Mouse (Mus musculus) limb, embryonic 12.5 days (tissue): Measurements from ENCODE around the gene Nlrp1b. TPM values are rescaled to one million over a fixed set of nuclear protein-coding genes. Genes with fewer than 3 reads are reported as not detected.

Source experiments
- ATAC-seq: fragments of 200-750 bp; cut with Nextera tagmentation; 2 replicates; pipeline ENCODE4 v1.8.0; 2017; ENCODE audit warnings: low read depth, moderate TSS enrichment; ENCODE audit not compliant: insufficient number of reproducible peaks, insufficient read depth, low FRiP score, low TSS enrichment
- H3K27ac ChIP-seq: fragments of 300-500 bp; sonication (generic); 2 replicates; pipeline ENCODE4 v1.5.1; 2016; ENCODE audit warnings: mild to moderate bottlenecking, moderate library complexity
- H3K27me3 ChIP-seq: fragments of 300-500 bp; sonication (generic); 2 replicates; pipeline ENCODE4 v1.6.1; 2016; ENCODE audit warnings: mild to moderate bottlenecking, moderate library complexity
- H3K36me3 ChIP-seq: fragments of 300-500 bp; sonication (generic); 2 replicates; pipeline ENCODE4 v1.6.1; 2016; ENCODE audit warnings: mild to moderate bottlenecking, moderate library complexity
- H3K4me1 ChIP-seq: fragments of 300-500 bp; sonication (generic); replicated peaks from 2 replicates; pipeline ENCODE4 v1.6.1; 2016
- H3K4me2 ChIP-seq: fragments of 300-500 bp; sonication (generic); 2 replicates; pipeline ENCODE4 v1.6.1; 2016; ENCODE audit warnings: mild to moderate bottlenecking, moderate library complexity
- H3K4me3 ChIP-seq: fragments of 300-500 bp; sonication (generic); replicated peaks from 2 replicates; pipeline ENCODE4 v1.5.1; 2016; ENCODE audit warnings: mild to moderate bottlenecking
- H3K9ac ChIP-seq: fragments of 300-500 bp; sonication (generic); replicated peaks from 2 replicates; pipeline ENCODE4 v1.6.1; 2016; ENCODE audit warnings: mild to moderate bottlenecking, moderate library complexity
- H3K9me3 ChIP-seq: fragments of 300-500 bp; sonication (generic); 2 replicates; pipeline ENCODE4 v1.6.1; 2016; ENCODE audit warnings: mild to moderate bottlenecking, moderate library complexity
- WGBS: fragments of 180-500 bp; shearing (Covaris S2); methylation state at CpG from one replicate; pipeline ENCODE4 v1.1.7; 2016; 5-methylcytosine and 5-hydroxymethylcytosine counted together
- polyA plus RNA-seq: library from polyadenylated mRNA; unstranded; fragments of >200 nt; fragmentation: Nextera tagmentation; extraction: Ambion mirVana; gene quantifications from 2 replicates; pipeline ENCODE4 v1.2.1, GENCODE M21; 2016

Nlrp1b gene
- polyA plus RNA-seq, 1 experiment from 2014 or later = not detected

DNA sequence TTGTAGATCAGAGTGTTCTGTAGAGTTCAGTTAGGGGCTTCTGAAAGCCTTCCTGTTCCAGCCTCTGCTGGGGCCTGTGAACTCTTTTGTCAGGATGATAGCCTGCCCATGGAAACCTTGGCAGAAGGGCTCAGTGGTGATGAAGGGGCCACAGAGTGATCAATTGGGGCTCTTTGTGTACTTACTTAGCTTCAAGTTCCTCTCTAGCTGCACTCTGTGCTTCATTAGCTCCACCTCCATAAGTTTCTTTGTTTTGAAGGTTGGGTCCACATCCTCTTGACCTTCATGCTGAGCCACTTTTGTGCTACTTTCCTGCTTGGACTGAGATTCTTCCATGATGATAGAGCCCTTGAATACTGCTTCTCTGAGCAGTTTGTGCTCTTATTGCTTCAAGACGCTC, 88.5 kb downstream of the Nlrp1b start:
- H3K9me3 ChIP-seq = no peaks in the 10 kb centered on the region
- H3K4me1 ChIP-seq = no peaks in the 10 kb centered on the region
- no peaks in the 10 kb centered on the region for H3K36me3 ChIP-seq
- no peaks in the 10 kb centered on the region for H3K27me3 ChIP-seq
- H3K9ac ChIP-seq = no peak overlapping the region
- ATAC-seq = no peak
- H3K4me3 ChIP-seq = no peak overlapping the region
- no peak overlapping the region for H3K27ac ChIP-seq
- H3K4me2 ChIP-seq = no peak overlapping the region
- WGBS = 86% methylated on average over 1 of the region's 1 CpGs

DNA sequence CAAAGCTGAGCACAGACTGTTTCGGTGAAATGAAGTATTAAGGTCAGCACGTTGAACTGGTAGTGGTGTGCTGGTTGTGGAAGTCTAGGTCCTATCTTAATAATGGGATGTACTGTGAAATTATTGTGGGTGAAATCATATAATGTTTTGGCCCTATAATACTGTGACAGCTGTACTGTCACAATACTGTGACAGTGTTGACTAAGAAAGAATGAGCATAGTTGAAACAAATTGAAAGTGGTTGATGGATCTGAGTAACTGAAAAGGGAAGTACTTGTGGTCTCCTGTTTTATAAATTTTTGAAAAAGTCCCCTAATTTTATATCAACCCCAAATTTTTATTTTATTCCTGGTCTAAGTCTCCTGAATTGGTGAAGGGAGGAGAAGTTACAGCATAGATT, 123.4 kb downstream of the Nlrp1b start:
- H3K4me3 ChIP-seq = no peak overlapping the region
- ATAC-seq = no peak
- H3K36me3 ChIP-seq = no peaks in the 10 kb centered on the region
- WGBS = 74% methylated on average over 2 of the region's 2 CpGs
- H3K4me2 ChIP-seq = no peak overlapping the region
- H3K9me3 ChIP-seq = no peaks in the 10 kb centered on the region
- H3K27me3 ChIP-seq = no peaks in the 10 kb centered on the region
- H3K9ac ChIP-seq = no peak overlapping the region
- no peaks in the 10 kb centered on the region for H3K4me1 ChIP-seq
- no peak overlapping the region for H3K27ac ChIP-seq

DNA sequence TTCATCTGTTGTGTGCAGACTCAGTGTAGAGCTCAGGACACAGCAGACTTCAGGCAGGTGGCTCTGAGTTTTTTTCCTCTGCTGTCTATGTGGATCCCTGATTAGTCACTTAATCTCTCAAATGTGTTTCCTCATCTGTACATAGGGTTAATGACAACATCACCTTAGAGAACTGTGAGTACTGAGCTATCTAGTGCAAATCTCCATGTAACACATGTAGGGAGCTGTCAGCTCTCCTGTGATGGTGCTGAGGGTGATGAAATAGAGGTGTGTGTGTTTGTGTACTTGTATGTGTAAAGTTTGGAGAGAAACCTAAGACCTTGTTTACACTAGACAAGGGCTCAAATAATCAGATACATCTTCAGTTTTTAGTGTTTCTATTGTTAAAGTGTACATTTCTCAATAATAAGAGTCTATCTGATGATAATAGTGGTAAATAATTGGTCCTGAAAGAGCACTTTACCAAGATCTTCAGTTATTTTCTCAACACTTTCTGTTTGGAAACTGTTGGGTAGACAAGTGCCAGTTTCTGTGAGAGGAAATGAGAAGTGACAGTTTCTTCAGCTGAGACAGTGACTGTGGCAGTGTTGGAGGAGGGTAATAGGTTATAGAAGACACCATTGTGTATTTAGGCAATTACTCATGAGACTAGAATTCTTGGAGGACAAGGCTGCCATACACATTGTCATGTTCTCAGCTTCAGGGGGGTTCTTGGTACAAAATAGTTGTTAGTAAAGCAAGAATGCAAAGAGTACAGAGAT, 124.1 kb downstream of the Nlrp1b start:
- Histone ChIP-seq H3K27ac (no peak overlapping the region), H3K4me1 (no peaks in the 10 kb centered on the region), H3K4me2 (no peak overlapping the region), H3K9ac (no peak overlapping the region), H3K36me3 (no peaks in the 10 kb centered on the region), H3K4me3 (no peak overlapping the region), H3K27me3 (no peaks in the 10 kb centered on the region), H3K9me3 (no peaks in the 10 kb centered on the region)
- ATAC-seq = no peak

DNA sequence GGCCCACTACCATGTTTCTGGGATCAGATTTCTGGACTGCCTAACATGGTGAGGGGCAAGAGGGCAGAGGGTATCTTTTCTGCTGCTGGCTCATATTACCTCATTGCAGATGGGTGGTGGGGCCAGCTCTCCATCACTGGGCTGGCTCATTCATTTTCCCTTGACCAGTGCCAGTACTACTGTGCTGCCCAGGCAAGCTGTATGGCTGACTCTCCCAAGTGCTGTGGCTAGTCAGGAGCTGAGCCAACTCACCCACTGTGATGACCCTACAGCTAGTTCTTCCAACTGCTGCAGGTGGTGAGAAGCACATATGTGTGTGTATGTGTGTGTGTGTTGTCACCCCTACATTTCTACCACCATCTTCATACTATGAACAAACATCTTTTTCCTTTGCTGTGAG, 126.6 kb downstream of the Nlrp1b start:
- Histone ChIP-seq H3K36me3 (no peaks in the 10 kb centered on the region), H3K27me3 (no peaks in the 10 kb centered on the region), H3K9ac (no peak overlapping the region), H3K27ac (no peak overlapping the region), H3K9me3 (no peaks in the 10 kb centered on the region), H3K4me2 (no peak overlapping the region), H3K4me3 (no peak overlapping the region), H3K4me1 (no peaks in the 10 kb centered on the region)
- ATAC-seq = no peak

Other genes with a start within 250 kb of the Nlrp1b start
- gene C1qbp, start 247.7 kb downstream of the Nlrp1b start, polyA plus RNA-seq = 259 and 269 TPM in 2 replicates
- 28.2 and 29.4 TPM in 2 replicates for gene Dhx33, start 226.3 kb downstream of the Nlrp1b start, polyA plus RNA-seq
- gene Mis12, start 211.1 kb downstream of the Nlrp1b start, polyA plus RNA-seq = 54.0 and 56.8 TPM in 2 replicates
- 37.2 and 38.3 TPM in 2 replicates for gene Derl2, start 210.9 kb downstream of the Nlrp1b start, polyA plus RNA-seq
- 250 and 257 TPM in 2 replicates for gene 6330403K07Rik, start 197.2 kb downstream of the Nlrp1b start, polyA plus RNA-seq
- 0.05 TPM in 2 replicates for gene Nlrp1a, start 86.0 kb downstream of the Nlrp1b start, polyA plus RNA-seq